Mouse (Mus musculus) liver, adult 2 months (tissue): ENCODE data around the gene Tmem50a. TPM values are rescaled to one million over a fixed set of nuclear protein-coding genes. Genes with fewer than 3 reads are reported as not detected.
"Not testable (repeated sequence)": the region's sequence is repeated elsewhere in the genome, so short reads cannot be mapped to it uniquely, and the experiment has no call there.

ENCODE experiments used
- DNase-seq: peaks from one replicate; pipeline ENCODE4 v3.0.0-alpha.2; 2011; ENCODE audit warnings: low read depth, low spot score; ENCODE audit errors: extremely low read depth
- H3K27ac ChIP-seq: fragments of 200-500 bp; replicated peaks from 2 replicates; pipeline ENCODE4 v1.5.1; 2012; ENCODE audit warnings: low read depth, mild to moderate bottlenecking, control low read depth, inconsistent platforms, low read length; ENCODE audit not compliant: insufficient read depth
- H3K27me3 ChIP-seq: fragments of 200-500 bp; 2 replicates; pipeline ENCODE4 v1.6.1; 2012; ENCODE audit warnings: mild to moderate bottlenecking, moderate library complexity, low read length, inconsistent platforms; ENCODE audit not compliant: control insufficient read depth, insufficient read depth
- H3K36me3 ChIP-seq: fragments of 200-500 bp; 2 replicates; pipeline ENCODE4 v1.6.1; 2012; ENCODE audit warnings: low read length, inconsistent platforms; ENCODE audit not compliant: control insufficient read depth, insufficient read depth
- H3K4me1 ChIP-seq: fragments of 200-500 bp; 2 replicates; pipeline ENCODE4 v1.6.1; 2011; ENCODE audit warnings: low read length; ENCODE audit not compliant: control insufficient read depth, insufficient read depth
- H3K4me3 ChIP-seq: fragments of 200-500 bp; 2 replicates; pipeline ENCODE4 v1.5.1; 2011; ENCODE audit warnings: low read depth, mild to moderate bottlenecking, control low read depth, low read length, moderate library complexity; ENCODE audit not compliant: insufficient read depth
- H3K79me2 ChIP-seq: fragments of 200-500 bp; 2 replicates; pipeline ENCODE4 v1.6.1; 2012; ENCODE audit warnings: inconsistent platforms, mild to moderate bottlenecking, low read length, moderate library complexity; ENCODE audit not compliant: control insufficient read depth, insufficient read depth
- H3K9ac ChIP-seq: fragments of 200-500 bp; 2 replicates; pipeline ENCODE4 v1.6.1; 2012; ENCODE audit warnings: low read depth, mild to moderate bottlenecking, control low read depth, inconsistent platforms, low read length
- CTCF ChIP-seq: fragments of 200-500 bp; IDR thresholded peaks from 2 replicates; pipeline ENCODE4 v1.5.1; 2011; ENCODE audit warnings: low read depth, low read length, control low read depth
- POLR2A ChIP-seq: fragments of 200-500 bp; IDR thresholded peaks from 2 replicates; pipeline ENCODE4 v1.6.1; 2011; ENCODE audit warnings: low read length, control low read depth; ENCODE audit not compliant: insufficient read depth; ENCODE audit errors: extremely low read depth
- whole genome bisulfite sequencing: fragments of 180-500 bp; shearing (Covaris S2); methylation state at CpG from one replicate; pipeline ENCODE4 v1.1.7; 2018; 5-methylcytosine and 5-hydroxymethylcytosine counted together
- polyA plus RNA-seq: library from polyadenylated mRNA; depleted of rRNA; stranded (reverse); fragments of >200 nt; gene quantifications from 2 replicates; pipeline ENCODE4 v1.2.3, GENCODE M21; 2012
- total RNA-seq: library from RNA; depleted of rRNA; stranded (reverse); fragments of >200 nt; gene quantifications from 2 replicates; pipeline ENCODE4 v1.2.3, GENCODE M21; 2014

Gene Tmem50a
- total and polyA plus RNA-seq, 2 experiments, result 90.6 to 115 TPM

- TF ChIP-seq POLR2A (no peak), CTCF (no peak)
- peaks cover 12% of the 10 kb centered on the region; the same call in 1 of the 2 replicates for H3K4me1 ChIP-seq
- peak overlapping the region; percentile 25 for H3K4me3 ChIP-seq
- DNase-seq, result peak; percentile 85
- H3K27me3 ChIP-seq, result no peaks in the 10 kb centered on the region
- peak overlapping the region; percentile 56 for H3K9ac ChIP-seq
- H3K27ac ChIP-seq, result peak overlapping the region; percentile 94
- 34% methylated on average over 14 of the region's 14 CpGs for WGBS
- peaks cover 5% of the 10 kb centered on the region; the same call in 1 of the 2 replicates for H3K36me3 ChIP-seq
- peaks cover 5% of the 10 kb centered on the region; the same call in 1 of the 2 replicates for H3K79me2 ChIP-seq
Observed at GRCm38 (mm10) chr4:134915223-134916050, 613 bp upstream of the Tmem50a start.

- peaks cover 9% of the 10 kb centered on the region for H3K36me3 ChIP-seq
- DNase-seq, result peak; percentile 31
- H3K27ac ChIP-seq, result peak overlapping the region; percentile 94
- H3K79me2 ChIP-seq, result peaks cover 5% of the 10 kb centered on the region; the same call in 1 of the 2 replicates
- peak overlapping the region; percentile 80 for H3K4me3 ChIP-seq
- H3K4me1 ChIP-seq, result peaks cover 12% of the 10 kb centered on the region; the same call in 1 of the 2 replicates
- 2% methylated on average over 43 of the region's 43 CpGs for WGBS
- peak overlapping the region; percentile 95 for H3K9ac ChIP-seq
- TF ChIP-seq POLR2A (no peak), CTCF (no peak)
- no peaks in the 10 kb centered on the region for H3K27me3 ChIP-seq
Observed at GRCm38 (mm10) chr4:134914122-134914863, 531 bp downstream of the Tmem50a start.

DNA sequence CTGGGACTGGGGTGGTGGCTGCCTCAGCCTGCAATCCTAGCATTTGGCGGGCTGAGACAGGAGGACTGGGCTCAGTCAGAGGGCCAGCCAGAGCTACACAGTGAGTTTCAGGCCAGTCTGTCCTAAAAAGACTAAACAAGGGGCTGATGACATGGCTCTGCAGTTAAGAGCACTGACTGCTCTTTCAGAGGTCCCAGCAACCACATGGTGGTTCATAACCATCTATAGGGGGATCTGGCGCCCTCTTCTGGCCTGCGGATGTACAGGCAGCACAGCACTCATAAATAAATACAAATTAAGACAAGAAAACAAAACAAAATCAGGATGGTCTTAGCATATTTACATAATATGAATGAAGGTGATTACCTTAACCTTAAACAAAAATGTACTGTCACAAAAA, 1.4 kb downstream of the Tmem50a start:
- TF ChIP-seq CTCF, result peak; percentile 84
- no peak for TF ChIP-seq POLR2A
- Histone ChIP-seq H3K9ac (no peak overlapping the region), H3K27ac (no peak overlapping the region), H3K79me2 (peaks cover 5% of the 10 kb centered on the region; the same call in 1 of the 2 replicates), H3K36me3 (peaks cover 15% of the 10 kb centered on the region), H3K4me3 (no peak overlapping the region), H3K4me1 (peaks cover 12% of the 10 kb centered on the region; the same call in 1 of the 2 replicates), H3K27me3 (no peaks in the 10 kb centered on the region)
- WGBS, result 40% methylated on average over 3 of the region's 3 CpGs
- DNase-seq, result peak; percentile 54

- 96% methylated on average over 8 of the region's 8 CpGs for WGBS
- peaks cover 27% of the 10 kb centered on the region for H3K36me3 ChIP-seq
- H3K79me2 ChIP-seq, result not testable (repeated sequence)
Observed at GRCm38 (mm10) chr4:134911406-134911805, 3.4 kb downstream of the Tmem50a start.

DNA sequence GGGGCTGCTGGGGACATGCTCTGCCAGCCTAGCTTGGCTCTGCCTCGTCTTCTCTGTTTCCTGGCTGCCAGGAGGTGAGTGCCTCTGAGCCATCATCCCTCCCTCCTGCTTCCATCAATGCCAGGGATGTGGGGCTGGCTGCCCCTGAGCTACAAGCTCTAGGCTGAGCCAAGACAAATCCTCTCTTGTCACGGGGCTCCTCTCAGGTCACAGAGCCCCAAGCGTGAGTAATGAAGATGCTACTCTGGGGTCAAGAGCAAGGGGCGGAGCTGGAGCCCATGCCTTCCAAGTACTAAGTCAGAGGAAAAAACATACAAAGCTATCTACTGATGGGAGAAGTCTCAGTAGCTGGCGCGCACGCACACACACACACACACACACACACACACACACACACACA, 11.8 kb downstream of the Tmem50a start:
- Histone ChIP-seq H3K9ac (no peak overlapping the region), H3K27ac (no peak overlapping the region), H3K4me1 (no peaks in the 10 kb centered on the region), H3K36me3 (peaks cover 66% of the 10 kb centered on the region), H3K79me2 (no peaks in the 10 kb centered on the region; the same call in 1 of the 2 replicates), H3K27me3 (no peaks in the 10 kb centered on the region), H3K4me3 (no peak overlapping the region)
- no peak for TF ChIP-seq POLR2A
- TF ChIP-seq CTCF, result no peak
- WGBS, result 69% methylated on average over 7 of the region's 7 CpGs
- no peak for DNase-seq

More at GRCm38 (mm10) chr4:134911406-134911805, 3.4 kb downstream of the Tmem50a start:
- not testable (repeated sequence) for H3K4me1 ChIP-seq, H3K9ac ChIP-seq, H3K27me3 ChIP-seq, H3K4me3 ChIP-seq, H3K27ac ChIP-seq, DNase-seq
